Comparison of ENCODE assay signal across 8 mouse cellular contexts in the genomic region with DNA sequence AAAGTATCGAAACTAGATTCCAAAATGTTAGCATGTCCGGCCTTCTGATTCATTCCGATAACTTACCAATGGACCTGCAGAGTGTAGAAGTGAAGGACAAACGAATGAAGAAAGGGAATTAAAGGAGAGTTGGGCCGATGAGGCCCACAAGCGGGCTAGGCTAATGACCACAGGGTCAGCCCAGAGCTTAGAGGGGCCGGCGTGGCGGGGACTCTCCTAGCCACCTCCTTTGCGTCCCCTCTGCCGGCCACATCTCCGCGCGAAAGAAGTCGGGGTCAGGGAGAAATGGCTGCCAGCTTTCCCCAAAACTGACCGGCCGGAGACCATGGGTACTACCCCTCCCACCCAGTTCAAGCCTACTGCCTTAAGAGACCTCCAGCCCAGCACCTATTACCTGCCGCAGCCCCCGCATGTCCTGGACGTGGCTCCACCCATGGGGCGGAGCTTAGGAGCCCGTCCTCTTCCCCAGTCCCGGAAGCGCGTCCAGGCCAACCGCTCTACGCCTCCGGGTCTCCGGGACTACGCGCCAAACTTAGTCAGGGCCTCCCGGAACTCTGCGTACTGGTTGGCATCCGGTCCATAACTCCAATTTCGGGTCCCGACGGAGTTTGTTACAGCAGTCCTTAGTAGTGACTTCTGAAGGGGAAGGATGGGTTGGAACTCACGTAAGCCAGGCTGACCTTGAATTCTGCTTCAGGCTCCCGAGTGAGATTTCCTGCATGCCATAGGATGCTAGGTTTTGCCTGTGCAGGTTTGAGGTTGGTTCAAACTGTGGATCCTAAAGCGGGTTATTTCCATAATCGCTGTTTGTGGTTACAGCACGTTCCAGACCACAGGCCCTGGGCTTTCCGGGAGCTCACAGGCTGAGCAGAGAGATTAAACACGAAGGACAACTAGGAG. TPM values are rescaled to one million over a fixed set of nuclear protein-coding genes. Genes with fewer than 3 reads are reported as not detected.
DNase-seq lines count a peak whose midpoint lies in the region; ATAC-seq lines count a peak whose summit lies in the region.

Gene Rabepk (minus strand): TSS at position 556 of the 900 bp plus-strand sequence.

- intact Hi-C loops in gastrocnemius, postnatal 14 days (cut with DNase I; ENCODE audit: low total_unique reads) = no loop called here
- intact Hi-C loops in left cerebral cortex, postnatal 25 days (cut with DNase I) = loop anchor here (2.0 kb wide), 1 partner anchor 27 kb away; no protein-coding TSS in a partner anchor

- DNase-seq in adrenal gland, adult 2 months = peak; percentile 92
- peak; percentile 93 for DNase-seq in embryo, embryonic 10.5 days (ENCODE audit: low spot score)
- DNase-seq in gastrocnemius, postnatal 14 days = peak; percentile 85
- DNase-seq in left cerebral cortex, postnatal 25 days (ENCODE audit: low spot score in 2 of 2) = peak; percentile 71 to 79
- peak; percentile 83 for DNase-seq in mesoderm, embryonic 11.5 days (ENCODE audit: low read depth, low spot score)
- peak; percentile 81 for DNase-seq in right cerebral cortex, postnatal 25 days
- DNase-seq in urinary bladder, postnatal 36 days (ENCODE audit: low spot score in 2 of 2) = peak; percentile 72 to 85

- peak; percentile 75 for ATAC-seq in inflammation-experienced regulatory T-cells, adult 6 months

RNA-seq across cellular contexts. Expression of gene Rabepk, which starts in this region (rescaled TPM):
- 10 to 100 TPM; 25.0 to 28.3 TPM for total RNA-seq in adrenal gland, adult 2 months (2021)
- 27.1 and 32.6 TPM in 2 replicates for polyA plus RNA-seq in adrenal gland, adult 2 months (2012; rRNA removed)
- total RNA-seq in gastrocnemius, postnatal 14 days (2021) = 10 to 100 TPM in 1 of 2 experiments, 1 to 10 TPM in 1; 7.9 to 10.1 TPM
- 10 to 100 TPM; 53.6 to 62.6 (median 58.1) TPM for polyA plus RNA-seq in inflammation-experienced regulatory T-cells, adult 6 months (2017; shearing (Covaris generic))
- 10 to 100 TPM; 30.8 to 34.0 TPM for total RNA-seq in left cerebral cortex, postnatal 25 days (2021)

Comparison
In these comparisons a context has a peak if more than half of its experiments do, and no peak if none do; other contexts are left out.
1. Peak in every context shown above with its lines: DNase-seq and ATAC-seq.